ENCODE assay signal across 9 mouse cellular contexts in the genomic region with DNA sequence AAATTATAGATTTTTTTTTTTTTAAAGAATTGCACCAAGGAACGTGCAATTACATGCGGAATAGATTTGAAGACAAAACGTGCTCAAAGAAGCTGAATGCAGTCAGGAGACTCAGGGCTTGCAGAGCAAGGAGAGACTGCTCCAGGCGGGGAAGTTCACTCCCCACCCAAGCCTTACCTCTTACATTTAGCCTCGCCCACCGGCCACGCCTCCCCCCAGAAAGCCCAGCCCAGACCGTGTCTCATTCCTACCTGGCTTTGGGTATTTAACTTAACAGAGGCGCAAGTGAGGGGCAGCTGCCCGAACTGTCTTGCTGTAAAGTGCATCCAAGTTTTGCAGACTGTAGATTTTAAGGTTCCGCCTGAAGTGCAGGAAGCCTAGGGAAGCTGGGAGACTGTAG.
A peak's percentile ranks its signal among the peaks of the same experiment; 100 is the strongest.
DNase-seq lines count a peak whose midpoint lies in the region; ATAC-seq and TF ChIP-seq lines count a peak whose summit lies in the region.
"Had no signal": no experiment of that assay in that cellular context is flagged by ENCODE, and none has a peak within 500 bp of the region (broad histone marks: within the 10 kb centered on the region; RNA-seq: fewer than 3 reads in every experiment).

No protein-coding gene starts in this region.

- WGBS in heart, postnatal 0 days: 17% methylated on average over 11 of the region's 11 CpGs
- WGBS in forebrain, embryonic 12.5 days: 6% methylated on average over 11 of the region's 11 CpGs
- 5% methylated on average over 11 of the region's 11 CpGs for WGBS in limb, embryonic 14.5 days

- 0 out of 2 replicates have a peak, but pooled peaks cover 6% of the 10 kb centered on the region for H3K4me1 ChIP-seq in heart, postnatal 0 days (ENCODE audit: control insufficient read depth, insufficient read depth)
- peaks cover 33% of the 10 kb centered on the region for H3K4me1 ChIP-seq in forebrain, embryonic 12.5 days
- H3K4me1 ChIP-seq in limb, embryonic 14.5 days (ENCODE audit: control insufficient read depth, insufficient read depth, low read length): peaks cover 27% of the 10 kb centered on the region

- H3K27me3 ChIP-seq in heart, postnatal 0 days (ENCODE audit: control insufficient read depth, insufficient read depth, low read length): no peaks in the 10 kb centered on the region
- H3K27me3 ChIP-seq in forebrain, embryonic 12.5 days: peaks cover 10% of the 10 kb centered on the region
- 0 out of 2 replicates have a peak, but pooled peaks cover 3% of the 10 kb centered on the region for H3K27me3 ChIP-seq in limb, embryonic 14.5 days (ENCODE audit: control insufficient read depth, insufficient read depth, low read length)
- H3K27me3 ChIP-seq: CH12.LX had no signal

- no peak overlapping the region for H3K27ac ChIP-seq in heart, postnatal 0 days (ENCODE audit: low read depth)
- H3K27ac ChIP-seq in forebrain, embryonic 12.5 days: no peak overlapping the region
- H3K27ac ChIP-seq in limb, embryonic 14.5 days (replicated peaks; ENCODE audit: low read depth, low read length): no peak overlapping the region

- no peaks in the 10 kb centered on the region for H3K36me3 ChIP-seq in heart, postnatal 0 days (replicated peaks; ENCODE audit: control insufficient read depth, insufficient read depth, low read length)
- H3K36me3 ChIP-seq in forebrain, embryonic 12.5 days (replicated peaks): no peaks in the 10 kb centered on the region
- no peaks in the 10 kb centered on the region for H3K36me3 ChIP-seq in limb, embryonic 14.5 days (ENCODE audit: control insufficient read depth, insufficient read depth, low read length)

- no peak for TF ChIP-seq EP300 in heart, postnatal 0 days (IDR thresholded peaks at IDR 0.05; ENCODE audit: low read depth)

- peak overlapping the region; percentile 36 for H3K4me3 ChIP-seq in heart, postnatal 0 days (ENCODE audit: low read depth, low read length)
- peak overlapping the region; percentile 32 for H3K4me3 ChIP-seq in forebrain, embryonic 12.5 days (replicated peaks)
- H3K4me3 ChIP-seq in limb, embryonic 14.5 days (replicated peaks; ENCODE audit: low read length): peak overlapping the region; percentile 35

- intact Hi-C loops in heart, postnatal 25 days (cut with DNase I): no loop called here

- no peak for DNase-seq in heart, postnatal 0 days (ENCODE audit: low spot score)
- no peak for DNase-seq in heart, postnatal 25 days (ENCODE audit: low spot score)
- peak; percentile 57 for DNase-seq in limb, embryonic 14.5 days (ENCODE audit: low spot score)
- DNase-seq in neural tube, embryonic 10.5 days (ENCODE audit: extremely low spot score, low spot score): peak; percentile 46
- DNase-seq in adrenal gland, adult 18-20 months (ENCODE audit: low spot score in 2 of 2): no peak
- DNase-seq in testis, postnatal 10 days (ENCODE audit: low spot score): no peak
- DNase-seq in gastrocnemius, adult 18-20 months (ENCODE audit: low spot score): no peak

- peak overlapping the region; percentile 60 for H3K4me2 ChIP-seq in heart, postnatal 0 days (ENCODE audit: low read depth, low read length)
- peak overlapping the region; percentile 59 for H3K4me2 ChIP-seq in forebrain, embryonic 12.5 days
- H3K4me2 ChIP-seq in limb, embryonic 14.5 days (replicated peaks; ENCODE audit: low read depth, low read length, severe bottlenecking): peak overlapping the region; percentile 71

- H3K9me3 ChIP-seq in heart, postnatal 0 days (replicated peaks; ENCODE audit: control insufficient read depth, low read length): no peaks in the 10 kb centered on the region
- H3K9me3 ChIP-seq in forebrain, embryonic 12.5 days: 0 out of 2 replicates have a peak, but pooled peaks cover 5% of the 10 kb centered on the region
- H3K9me3 ChIP-seq in limb, embryonic 14.5 days (ENCODE audit: control insufficient read depth, low read length): no peaks in the 10 kb centered on the region

- ATAC-seq in heart, postnatal 0 days (ENCODE audit: insufficient read depth, low read depth): no peak
- no peak; the same call in 1 of the 2 replicates for ATAC-seq in forebrain, embryonic 12.5 days (ENCODE audit: low FRiP score)
- ATAC-seq in limb, embryonic 14.5 days (ENCODE audit: low FRiP score, low read depth): no peak

- no peak overlapping the region for H3K9ac ChIP-seq in heart, postnatal 0 days (replicated peaks; ENCODE audit: low read depth, low read length)
- no peak overlapping the region for H3K9ac ChIP-seq in forebrain, embryonic 12.5 days
- H3K9ac ChIP-seq in limb, embryonic 14.5 days (ENCODE audit: low read depth, low read length, severe bottlenecking): peak overlapping the region; percentile 36; the same call in 1 of the 2 replicates

- TF ChIP-seq CTCF in heart, postnatal 0 days (IDR thresholded peaks at IDR 0.05; ENCODE audit: low read depth): no peak

- no peak for TF ChIP-seq POLR2A in limb, embryonic 14.5 days (IDR thresholded peaks at IDR 0.05; ENCODE audit: borderline replicate concordance, extremely low read depth, insufficient read depth, insufficient read length)

Comparison
In these comparisons a context has a peak if more than half of its experiments do, and no peak if none do; other contexts are left out.
1. DNase-seq: peak in limb, embryonic 14.5 days (single experiment) and neural tube, embryonic 10.5 days (single experiment); none in heart, postnatal 0 days (single experiment), heart, postnatal 25 days (single experiment), adrenal gland, adult 18-20 months (0 of 2), testis, postnatal 10 days (single experiment) and gastrocnemius, adult 18-20 months (single experiment).
2. Peak in every context shown above with its lines, with median percentiles within 50 percentile points of each other: H3K4me2 ChIP-seq and H3K4me3 ChIP-seq.